Mouse (Mus musculus): ENCODE data around the gene Ick.

GRCm38 (mm10) chr9:78104973-78105372 is 4.0 kb upstream of the Ick start:
- TF ChIP-seq CTCF (IDR thresholded peaks at IDR 0.05; ENCODE audit: control insufficient read depth, insufficient read depth, insufficient replicate concordance, low read depth, low read length) (no peak), POLR2A (IDR thresholded peaks at IDR 0.05; ENCODE audit: control insufficient read depth, low read depth, low read length) (no peak)
